Mouse (Mus musculus): ENCODE data around the gene Tas2r138.

- TF ChIP-seq MAX (IDR thresholded peaks at IDR 0.05): no peak
- TF ChIP-seq MYOG (IDR thresholded peaks at IDR 0.05; ENCODE audit: control insufficient read depth, extremely low read depth, insufficient read length): no peak
- TF ChIP-seq CTCF (IDR thresholded peaks at IDR 0.05; ENCODE audit: control insufficient read depth, insufficient read depth, insufficient read length): no peak
- TF ChIP-seq USF1 (IDR thresholded peaks at IDR 0.05; ENCODE audit: low read depth): no peak
- TF ChIP-seq MYOD1 (IDR thresholded peaks at IDR 0.05; ENCODE audit: control insufficient read depth, insufficient read length, low read depth): no peak
- TF ChIP-seq CEBPB (IDR thresholded peaks at IDR 0.05; ENCODE audit: low read depth): no peak
Observed at GRCm38 (mm10) chr6:40576305-40576704, 36.8 kb downstream of the Tas2r138 start.
